Comparison of ENCODE assay signal across 14 mouse cellular contexts in the genomic region with DNA sequence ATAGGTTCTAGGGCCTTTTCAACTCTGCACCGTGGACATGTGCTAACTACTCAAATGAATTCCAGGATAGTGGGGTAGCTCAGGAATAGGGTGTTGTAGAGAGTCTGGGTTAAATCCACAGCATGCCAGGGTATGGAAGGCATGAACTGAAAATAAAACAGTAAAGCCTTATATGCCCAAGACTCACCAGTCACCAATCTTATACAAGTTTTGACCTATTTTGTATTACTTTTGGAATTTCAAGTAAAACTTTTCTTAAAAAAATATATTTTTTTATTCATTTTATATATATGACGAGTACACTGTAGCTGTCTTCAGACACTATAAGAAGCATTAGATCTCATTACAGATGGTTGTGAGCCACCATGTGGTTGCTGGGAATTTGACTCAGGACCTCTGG. TPM values are rescaled to one million over a fixed set of nuclear protein-coding genes. Genes with fewer than 3 reads are reported as not detected.
DNase-seq lines count a peak whose midpoint lies in the region; ATAC-seq and TF ChIP-seq lines count a peak whose summit lies in the region.
"Had no signal": no experiment of that assay in that cellular context is flagged by ENCODE, and none has a peak within 500 bp of the region (broad histone marks: within the 10 kb centered on the region; RNA-seq: fewer than 3 reads in every experiment).

No protein-coding gene starts in this region.

- H3K4me2 ChIP-seq in hindbrain, embryonic 14.5 days (replicated peaks), result peak overlapping the region; percentile 18; the same call in 1 of the 2 replicates
- no peak overlapping the region for H3K4me2 ChIP-seq in hindbrain, embryonic 11.5 days (replicated peaks; ENCODE audit: low read depth, low read length)
- peak overlapping the region; percentile 48 for H3K4me2 ChIP-seq in embryonic facial prominence, embryonic 13.5 days
- peak overlapping the region; percentile 41; the same call in 1 of the 2 replicates for H3K4me2 ChIP-seq in limb, embryonic 15.5 days

- H3K9me3 ChIP-seq in hindbrain, embryonic 14.5 days (ENCODE audit: control insufficient read depth, low read length), result no peaks in the 10 kb centered on the region
- H3K9me3 ChIP-seq in hindbrain, embryonic 11.5 days (ENCODE audit: control insufficient read depth, low read length), result no peaks in the 10 kb centered on the region
- H3K9me3 ChIP-seq in ES-Bruce4 (replicated peaks; ENCODE audit: control insufficient read depth, insufficient read depth, low read length, poor library complexity, severe bottlenecking), result no peaks in the 10 kb centered on the region
- H3K9me3 ChIP-seq in embryonic facial prominence, embryonic 13.5 days, result no peaks in the 10 kb centered on the region
- H3K9me3 ChIP-seq in limb, embryonic 15.5 days, result no peaks in the 10 kb centered on the region
- H3K9me3 ChIP-seq: megakaryocyte, embryonic 14.5 days had no signal

- DNase-seq in hindbrain, embryonic 14.5 days (ENCODE audit: low spot score), result no peak
- DNase-seq in hindbrain, embryonic 11.5 days (ENCODE audit: low spot score), result no peak
- DNase-seq in adrenal gland, postnatal 14 days, result no peak
- DNase-seq in testis, postnatal 10 days (ENCODE audit: low spot score), result no peak
- no peak for DNase-seq in cerebellum, postnatal 4 days (ENCODE audit: low spot score in 2 of 2)
- DNase-seq: cerebellum, adult 11-12 months had no signal

- no peaks in the 10 kb centered on the region for H3K27me3 ChIP-seq in hindbrain, embryonic 14.5 days (ENCODE audit: control insufficient read depth, insufficient read depth, low read length)
- H3K27me3 ChIP-seq in hindbrain, embryonic 11.5 days (ENCODE audit: control insufficient read depth, insufficient read depth, low read length), result no peaks in the 10 kb centered on the region
- no peaks in the 10 kb centered on the region for H3K27me3 ChIP-seq in ES-Bruce4 (ENCODE audit: control insufficient read depth, insufficient read depth, low read length, poor library complexity, severe bottlenecking)
- no peaks in the 10 kb centered on the region for H3K27me3 ChIP-seq in embryonic facial prominence, embryonic 13.5 days
- H3K27me3 ChIP-seq in limb, embryonic 15.5 days, result no peaks in the 10 kb centered on the region
- H3K27me3 ChIP-seq: megakaryocyte, embryonic 14.5 days had no signal

- no peak overlapping the region for H3K27ac ChIP-seq in hindbrain, embryonic 14.5 days
- H3K27ac ChIP-seq in hindbrain, embryonic 11.5 days (ENCODE audit: low read depth, low read length), result no peak overlapping the region
- H3K27ac ChIP-seq in ES-Bruce4 (ENCODE audit: insufficient read depth, low read length), result peak overlapping the region; percentile 95; the same call in 1 of the 2 replicates
- peak overlapping the region; percentile 52; the same call in 1 of the 2 replicates for H3K27ac ChIP-seq in embryonic facial prominence, embryonic 13.5 days
- H3K27ac ChIP-seq in limb, embryonic 15.5 days, result 0 out of 2 replicates have a peak overlapping the region, but pooled peaks have one; percentile 63
- H3K27ac ChIP-seq: left cerebral cortex, adult 2 months had no signal

- no peak for TF ChIP-seq POLR2A in ES-Bruce4 (IDR thresholded peaks at IDR 0.05; ENCODE audit: insufficient read depth, low read length)

- 56% methylated on average over 2 of the region's 2 CpGs for WGBS in hindbrain, embryonic 14.5 days
- 36% methylated on average over 2 of the region's 2 CpGs for WGBS in hindbrain, embryonic 11.5 days
- WGBS in embryonic facial prominence, embryonic 13.5 days, result 25% methylated on average over 2 of the region's 2 CpGs
- WGBS in limb, embryonic 15.5 days, result 18% methylated on average over 2 of the region's 2 CpGs

- no peak for TF ChIP-seq CTCF in ES-Bruce4 (IDR thresholded peaks at IDR 0.05; ENCODE audit: low read depth, low read length)

- ATAC-seq in hindbrain, embryonic 14.5 days (ENCODE audit: low FRiP score), result no peak
- ATAC-seq in hindbrain, embryonic 11.5 days (ENCODE audit: low FRiP score), result no peak
- no peak for ATAC-seq in embryonic facial prominence, embryonic 13.5 days (ENCODE audit: insufficient number of reproducible peaks, insufficient read depth, low FRiP score, low TSS enrichment, low read depth)
- ATAC-seq in limb, embryonic 15.5 days (ENCODE audit: insufficient number of reproducible peaks, low FRiP score, low TSS enrichment, low read depth), result no peak

- H3K36me3 ChIP-seq in hindbrain, embryonic 14.5 days (replicated peaks; ENCODE audit: control insufficient read depth, insufficient read depth), result no peaks in the 10 kb centered on the region
- H3K36me3 ChIP-seq in hindbrain, embryonic 11.5 days (ENCODE audit: control insufficient read depth, insufficient read depth, low read length), result no peaks in the 10 kb centered on the region
- no peaks in the 10 kb centered on the region for H3K36me3 ChIP-seq in ES-Bruce4 (ENCODE audit: control insufficient read depth, insufficient read depth, low read length, poor library complexity, severe bottlenecking)
- no peaks in the 10 kb centered on the region for H3K36me3 ChIP-seq in embryonic facial prominence, embryonic 13.5 days
- no peaks in the 10 kb centered on the region for H3K36me3 ChIP-seq in limb, embryonic 15.5 days

- H3K4me1 ChIP-seq in hindbrain, embryonic 14.5 days (replicated peaks; ENCODE audit: control insufficient read depth, insufficient read depth, low read length), result peaks cover 18% of the 10 kb centered on the region
- peaks cover 13% of the 10 kb centered on the region for H3K4me1 ChIP-seq in hindbrain, embryonic 11.5 days (replicated peaks; ENCODE audit: control insufficient read depth, insufficient read depth, low read length)
- peaks cover 4% of the 10 kb centered on the region for H3K4me1 ChIP-seq in ES-Bruce4 (ENCODE audit: control insufficient read depth, insufficient read depth, low read length)
- peaks cover 32% of the 10 kb centered on the region for H3K4me1 ChIP-seq in embryonic facial prominence, embryonic 13.5 days
- peaks cover 34% of the 10 kb centered on the region for H3K4me1 ChIP-seq in limb, embryonic 15.5 days

- H3K9ac ChIP-seq in hindbrain, embryonic 14.5 days, result no peak overlapping the region
- no peak overlapping the region for H3K9ac ChIP-seq in hindbrain, embryonic 11.5 days (ENCODE audit: low read depth, low read length)
- H3K9ac ChIP-seq in ES-Bruce4 (ENCODE audit: low read depth, poor library complexity, severe bottlenecking), result peak overlapping the region; percentile 65; the same call in 1 of the 2 replicates
- no peak overlapping the region for H3K9ac ChIP-seq in embryonic facial prominence, embryonic 13.5 days
- no peak overlapping the region for H3K9ac ChIP-seq in limb, embryonic 15.5 days

- no peak for TF ChIP-seq EP300 in ES-Bruce4 (IDR thresholded peaks at IDR 0.05; ENCODE audit: insufficient read depth, low read depth, low read length)

- no peak overlapping the region for H3K4me3 ChIP-seq in hindbrain, embryonic 14.5 days (replicated peaks; ENCODE audit: low read length)
- H3K4me3 ChIP-seq in hindbrain, embryonic 11.5 days (ENCODE audit: low read depth, low read length), result no peak overlapping the region
- H3K4me3 ChIP-seq in ES-Bruce4 (ENCODE audit: low read depth, low read length), result no peak overlapping the region
- H3K4me3 ChIP-seq in embryonic facial prominence, embryonic 13.5 days, result no peak overlapping the region
- H3K4me3 ChIP-seq in limb, embryonic 15.5 days, result peak overlapping the region; percentile 23; the same call in 1 of the 2 replicates

RNA-seq across cellular contexts. Expression of a gene that starts 4.2 kb away (rescaled TPM):
- polyA plus RNA-seq in hindbrain, embryonic 14.5 days (2014; fragmentation: Nextera tagmentation; extraction: Ambion mirVana), result 80.8 and 87.1 TPM in 2 replicates
- polyA plus RNA-seq in hindbrain, embryonic 11.5 days (2014; fragmentation: Nextera tagmentation; extraction: Ambion mirVana), result 59.9 and 67.6 TPM in 2 replicates
- 50.3 and 56.8 TPM in 2 replicates for polyA plus RNA-seq in ES-Bruce4 (2011; ENCODE audit: insufficient read depth, insufficient read length, low read depth, missing spikeins)
- polyA plus RNA-seq in embryonic facial prominence, embryonic 13.5 days (2015; fragmentation: Nextera tagmentation; extraction: Ambion mirVana), result 61.6 and 61.9 TPM in 2 replicates
- 42.1 and 46.0 TPM in 2 replicates for polyA plus RNA-seq in limb, embryonic 15.5 days (2015; fragmentation: Nextera tagmentation; extraction: Ambion mirVana)
- total RNA-seq in adrenal gland, postnatal 14 days (2021), result 20.5 and 24.7 TPM in 2 replicates

RNA-seq across cellular contexts. Expression of a gene that starts 21.1 kb away (rescaled TPM):
- 16.2 and 18.0 TPM in 2 replicates for polyA plus RNA-seq in hindbrain, embryonic 14.5 days (2014; fragmentation: Nextera tagmentation; extraction: Ambion mirVana)
- 10.1 and 12.7 TPM in 2 replicates for polyA plus RNA-seq in hindbrain, embryonic 11.5 days (2014; fragmentation: Nextera tagmentation; extraction: Ambion mirVana)
- polyA plus RNA-seq in ES-Bruce4 (2011; ENCODE audit: insufficient read depth, insufficient read length, low read depth, missing spikeins), result 12.7 and 13.3 TPM in 2 replicates
- polyA plus RNA-seq in embryonic facial prominence, embryonic 13.5 days (2015; fragmentation: Nextera tagmentation; extraction: Ambion mirVana), result 10.4 and 12.5 TPM in 2 replicates
- polyA plus RNA-seq in limb, embryonic 15.5 days (2015; fragmentation: Nextera tagmentation; extraction: Ambion mirVana), result 16.4 and 18.2 TPM in 2 replicates
- total RNA-seq in adrenal gland, postnatal 14 days (2021), result 11.7 and 13.4 TPM in 2 replicates

RNA-seq across cellular contexts. Expression of a gene that starts 53.0 kb away (rescaled TPM):
- 0.79 TPM in 1 of 2 replicates, not detected in the other for polyA plus RNA-seq in hindbrain, embryonic 14.5 days (2014; fragmentation: Nextera tagmentation; extraction: Ambion mirVana)
- 0.77 and 1.0 TPM in 2 replicates for polyA plus RNA-seq in hindbrain, embryonic 11.5 days (2014; fragmentation: Nextera tagmentation; extraction: Ambion mirVana)
- not detected in 2 replicates for polyA plus RNA-seq in ES-Bruce4 (2011; ENCODE audit: insufficient read depth, insufficient read length, low read depth, missing spikeins)
- polyA plus RNA-seq in embryonic facial prominence, embryonic 13.5 days (2015; fragmentation: Nextera tagmentation; extraction: Ambion mirVana), result not detected in 2 replicates
- 1.0 TPM in 1 of 2 replicates, not detected in the other for polyA plus RNA-seq in limb, embryonic 15.5 days (2015; fragmentation: Nextera tagmentation; extraction: Ambion mirVana)
- total RNA-seq in adrenal gland, postnatal 14 days (2021), result not detected in 2 replicates
- total RNA-seq: adrenal gland, adult 2 months; gastrocnemius, adult 18-20 months; left cerebral cortex, adult 2 months had no signal
- polyA plus RNA-seq: adrenal gland, adult 2 months; spleen, adult 2 months had no signal

Comparison
In these comparisons a context has a peak if more than half of its experiments do, and no peak if none do; other contexts are left out.
1. H3K27ac ChIP-seq: peak in ES-Bruce4 (single experiment), embryonic facial prominence, embryonic 13.5 days (single experiment) and limb, embryonic 15.5 days (single experiment); none in hindbrain, embryonic 14.5 days (single experiment) and hindbrain, embryonic 11.5 days (single experiment).